Mouse (Mus musculus): ENCODE data around the gene Elmsan1. TPM values are rescaled to one million over a fixed set of nuclear protein-coding genes. Genes with fewer than 3 reads are reported as not detected.

Elmsan1 gene
- polyA plus RNA-seq, 1 experiment from 2014 or later, result 10.8 TPM

DNA sequence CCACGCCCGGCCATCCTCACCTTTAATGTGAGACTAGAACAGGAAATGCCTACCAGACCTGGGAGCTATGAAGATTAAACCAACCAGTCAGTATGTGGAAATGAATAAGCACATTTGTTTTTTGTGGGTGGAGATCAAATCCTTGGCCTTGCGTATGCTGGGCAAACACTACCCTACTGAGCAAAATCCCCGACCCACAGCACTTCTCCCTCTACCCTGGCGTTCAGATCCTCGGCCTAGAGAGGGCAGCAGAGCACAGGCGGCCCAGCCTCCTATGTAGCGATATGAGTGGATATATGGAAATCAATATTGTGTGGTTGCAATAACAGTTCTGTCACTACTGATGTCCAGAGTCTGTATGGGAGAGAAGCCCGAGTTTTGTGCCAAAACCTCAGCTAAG is 55.5 kb downstream of the Elmsan1 start:
- no peak for ATAC-seq (replicated peaks; ENCODE audit: low FRiP score)
- H3K4me3 ChIP-seq (replicated peaks), result no peak overlapping the region
- 90% methylated on average over 9 of the region's 9 CpGs for WGBS
- no peak overlapping the region for H3K27ac ChIP-seq
- H3K9ac ChIP-seq, result no peak overlapping the region
- H3K9me3 ChIP-seq (replicated peaks), result no peaks in the 10 kb centered on the region
- peaks cover 57% of the 10 kb centered on the region for H3K36me3 ChIP-seq
- no peaks in the 10 kb centered on the region for H3K27me3 ChIP-seq
- 0 out of 2 replicates have a peak, but pooled peaks cover 5% of the 10 kb centered on the region for H3K4me1 ChIP-seq
- no peak overlapping the region for H3K4me2 ChIP-seq

DNA sequence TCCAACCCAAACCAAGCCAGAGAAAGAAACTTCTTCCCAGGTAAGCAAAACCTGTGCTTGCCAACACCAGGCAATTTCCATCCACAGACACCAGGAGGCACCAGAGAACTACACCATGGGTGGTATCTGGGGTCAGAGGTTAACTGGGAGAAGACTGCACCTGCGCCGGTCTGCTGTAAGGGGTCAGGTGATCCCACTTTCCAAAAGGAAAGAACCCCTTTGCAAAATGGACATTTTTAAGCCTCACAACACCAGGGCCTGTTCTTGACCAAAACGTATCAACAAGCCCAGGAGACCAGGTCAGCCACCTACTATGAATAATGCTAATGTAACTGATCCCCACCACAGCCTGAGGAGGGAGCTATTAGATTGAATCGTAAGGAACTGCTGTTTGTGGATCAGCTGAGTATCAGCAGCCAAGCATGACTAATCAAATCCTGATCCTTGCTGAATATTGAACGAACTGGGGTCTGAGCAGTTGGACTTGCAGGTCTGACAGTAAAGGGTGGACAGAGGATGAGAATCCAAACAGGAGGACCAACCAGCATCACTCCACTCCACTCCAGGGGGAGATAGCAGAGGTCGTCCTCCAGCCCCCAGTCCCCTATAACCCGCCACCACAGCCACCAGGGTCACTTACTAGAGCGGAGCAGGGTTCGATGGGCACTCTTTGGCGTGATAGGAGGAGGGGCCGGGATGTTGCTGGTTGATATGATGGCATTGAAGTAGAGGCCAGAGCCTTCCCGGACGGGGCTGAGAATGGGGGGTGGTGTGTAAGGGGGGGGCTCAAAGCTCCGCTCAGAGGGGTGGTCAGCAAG is 56.9 kb downstream of the Elmsan1 start:
- H3K27ac ChIP-seq, result no peak overlapping the region
- 75% methylated on average over 14 of the region's 14 CpGs for WGBS
- no peaks in the 10 kb centered on the region for H3K9me3 ChIP-seq (replicated peaks)
- H3K4me3 ChIP-seq (replicated peaks), result no peak overlapping the region
- no peaks in the 10 kb centered on the region for H3K27me3 ChIP-seq
- H3K36me3 ChIP-seq, result peaks cover 62% of the 10 kb centered on the region
- 0 out of 2 replicates have a peak, but pooled peaks cover 5% of the 10 kb centered on the region for H3K4me1 ChIP-seq
- peak; percentile 30 for ATAC-seq (replicated peaks; ENCODE audit: low FRiP score)
- H3K4me2 ChIP-seq, result no peak overlapping the region
- H3K9ac ChIP-seq, result no peak overlapping the region

DNA sequence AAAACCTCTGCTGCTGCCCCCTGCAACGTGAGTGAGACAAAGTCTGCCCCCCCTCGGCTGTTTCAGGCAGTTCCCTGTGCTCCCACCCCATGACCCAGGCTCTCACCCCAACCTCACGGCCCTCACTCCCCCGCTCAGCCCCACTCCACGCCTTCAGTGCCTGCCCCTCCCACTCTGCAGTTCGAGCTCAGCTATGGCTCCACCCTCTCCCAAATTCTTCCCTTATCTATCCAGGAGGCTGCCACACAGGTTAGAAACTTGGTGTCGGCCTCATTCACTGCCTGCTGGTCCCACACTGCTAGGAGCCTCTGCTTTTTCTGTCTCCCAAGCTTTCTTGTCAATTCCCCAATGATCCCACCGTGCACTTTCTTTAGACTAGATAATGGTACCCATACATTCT is 57.6 kb downstream of the Elmsan1 start:
- Histone ChIP-seq H3K9ac (no peak overlapping the region), H3K4me2 (no peak overlapping the region), H3K36me3 (peaks cover 69% of the 10 kb centered on the region), H3K27me3 (no peaks in the 10 kb centered on the region), H3K4me3 (replicated peaks) (no peak overlapping the region), H3K4me1 (0 out of 2 replicates have a peak, but pooled peaks cover 5% of the 10 kb centered on the region), H3K27ac (no peak overlapping the region), H3K9me3 (replicated peaks) (no peaks in the 10 kb centered on the region)
- peak; percentile 41; the same call in 1 of the 2 replicates for ATAC-seq (replicated peaks; ENCODE audit: low FRiP score)
- 58% methylated on average over 8 of the region's 8 CpGs for WGBS

DNA sequence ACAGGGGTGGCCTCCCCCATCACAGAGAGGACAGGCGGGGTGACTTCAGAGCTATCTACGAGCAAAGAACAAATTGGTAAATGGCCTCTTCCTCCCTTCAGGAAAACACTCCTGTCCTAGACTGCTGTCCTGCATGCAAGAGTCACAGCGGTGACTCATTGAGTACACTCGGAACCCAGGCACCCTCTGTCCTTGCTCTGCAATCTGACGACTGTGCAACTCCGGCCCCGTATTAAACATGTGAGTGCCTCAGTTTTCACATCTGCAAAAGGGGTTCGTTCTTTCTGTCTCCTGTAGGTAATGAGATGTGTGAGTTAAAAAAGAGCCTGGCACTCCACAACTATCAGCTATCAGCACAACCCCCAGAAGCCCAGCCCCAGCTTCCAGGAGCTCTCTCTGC is 58.2 kb downstream of the Elmsan1 start:
- no peak overlapping the region for H3K27ac ChIP-seq
- no peak overlapping the region for H3K4me3 ChIP-seq (replicated peaks)
- 0 out of 2 replicates have a peak, but pooled peaks cover 5% of the 10 kb centered on the region for H3K4me1 ChIP-seq
- no peak for ATAC-seq (replicated peaks; ENCODE audit: low FRiP score)
- WGBS, result 95% methylated on average over 8 of the region's 8 CpGs
- H3K27me3 ChIP-seq, result no peaks in the 10 kb centered on the region
- no peak overlapping the region for H3K4me2 ChIP-seq
- H3K9me3 ChIP-seq (replicated peaks), result no peaks in the 10 kb centered on the region
- peaks cover 75% of the 10 kb centered on the region for H3K36me3 ChIP-seq
- H3K9ac ChIP-seq, result no peak overlapping the region

DNA sequence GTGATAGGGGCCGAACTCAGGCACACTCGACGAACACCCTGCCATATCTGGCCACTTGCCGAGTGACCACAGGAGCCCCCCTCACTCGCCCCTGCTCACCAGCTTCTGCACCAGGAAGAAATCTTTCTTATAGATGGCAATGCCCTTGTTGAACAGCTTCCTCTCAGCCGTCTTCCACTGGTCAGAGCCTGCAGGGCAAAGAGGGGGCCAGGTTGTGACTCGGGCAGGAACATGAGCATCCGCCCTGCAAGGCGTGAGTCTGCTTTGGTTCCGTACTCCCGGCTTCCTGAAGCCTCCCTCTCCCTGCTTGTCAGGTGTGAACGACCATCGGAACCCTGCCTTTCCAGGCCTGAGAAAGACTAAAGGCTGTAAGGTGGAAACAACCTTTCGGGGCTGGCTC is 60.5 kb downstream of the Elmsan1 start:
- 89% methylated on average over 14 of the region's 14 CpGs for WGBS
- Histone ChIP-seq H3K9ac (no peak overlapping the region), H3K36me3 (peaks cover 83% of the 10 kb centered on the region)

DNA sequence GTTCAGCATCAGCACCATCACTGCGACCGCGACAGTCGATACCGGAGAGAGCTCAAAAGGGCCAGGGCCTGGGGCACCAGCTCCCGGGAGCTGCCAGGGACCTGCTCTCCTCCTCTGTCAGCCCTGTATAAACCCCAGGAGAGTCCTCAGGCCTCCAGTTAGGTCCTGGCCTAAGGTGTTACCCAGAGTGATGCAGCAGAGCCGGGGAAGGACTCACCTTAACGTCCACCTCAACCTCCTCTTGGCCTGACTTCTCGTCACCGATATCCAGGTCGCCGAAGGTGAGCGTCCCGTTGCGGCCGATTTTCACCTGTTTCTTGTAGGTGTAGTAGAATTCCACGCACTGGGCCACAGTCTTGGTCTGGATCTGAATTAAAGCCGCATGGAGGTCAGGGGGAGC is 62.5 kb downstream of the Elmsan1 start:
- Histone ChIP-seq H3K36me3 (peaks cover 92% of the 10 kb centered on the region), H3K4me1 (peaks cover 8% of the 10 kb centered on the region; the same call in 1 of the 2 replicates)
- WGBS, result 93% methylated on average over 18 of the region's 18 CpGs

More for the DNA sequence above, 60.5 kb downstream of the Elmsan1 start:
- ATAC-seq (replicated peaks; ENCODE audit: low FRiP score), result no peak
- H3K27ac ChIP-seq, result no peak overlapping the region
- 0 out of 2 replicates have a peak, but pooled peaks cover 5% of the 10 kb centered on the region for H3K4me1 ChIP-seq
- no peak overlapping the region for H3K4me3 ChIP-seq (replicated peaks)
- H3K27me3 ChIP-seq, result no peaks in the 10 kb centered on the region
- no peak overlapping the region for H3K4me2 ChIP-seq
- H3K9me3 ChIP-seq (replicated peaks), result no peaks in the 10 kb centered on the region

DNA sequence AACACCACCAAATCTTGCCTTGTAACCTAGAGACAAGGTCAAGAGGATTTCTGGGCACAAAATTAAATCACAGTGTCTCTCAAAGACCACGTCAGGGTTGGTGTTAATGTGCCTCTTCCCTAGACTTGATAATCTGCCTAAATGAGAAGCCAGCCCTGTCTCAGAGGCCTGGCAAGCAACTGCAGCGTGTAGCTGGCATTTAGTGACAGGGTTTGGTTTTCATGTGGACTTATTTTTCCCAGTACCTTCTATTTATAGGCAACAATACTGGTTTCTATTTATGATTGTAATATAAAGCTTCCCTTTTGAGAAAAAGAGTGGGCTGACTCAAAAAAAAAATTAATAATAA is 63.2 kb downstream of the Elmsan1 start:
- ATAC-seq (replicated peaks; ENCODE audit: low FRiP score), result no peak
- Histone ChIP-seq H3K27me3 (no peaks in the 10 kb centered on the region), H3K9me3 (replicated peaks) (no peaks in the 10 kb centered on the region), H3K27ac (no peak overlapping the region), H3K4me1 (peaks cover 10% of the 10 kb centered on the region; the same call in 1 of the 2 replicates), H3K9ac (no peak overlapping the region), H3K4me2 (no peak overlapping the region), H3K36me3 (peaks cover 92% of the 10 kb centered on the region), H3K4me3 (replicated peaks) (no peak overlapping the region)
- 68% methylated on average over 2 of the region's 2 CpGs for WGBS

More for the DNA sequence above, 62.5 kb downstream of the Elmsan1 start:
- no peak overlapping the region for H3K27ac ChIP-seq
- no peaks in the 10 kb centered on the region for H3K9me3 ChIP-seq (replicated peaks)
- no peak overlapping the region for H3K9ac ChIP-seq
- H3K27me3 ChIP-seq, result no peaks in the 10 kb centered on the region
- H3K4me2 ChIP-seq, result no peak overlapping the region
- no peak for ATAC-seq (replicated peaks; ENCODE audit: low FRiP score)
- no peak overlapping the region for H3K4me3 ChIP-seq (replicated peaks)

DNA sequence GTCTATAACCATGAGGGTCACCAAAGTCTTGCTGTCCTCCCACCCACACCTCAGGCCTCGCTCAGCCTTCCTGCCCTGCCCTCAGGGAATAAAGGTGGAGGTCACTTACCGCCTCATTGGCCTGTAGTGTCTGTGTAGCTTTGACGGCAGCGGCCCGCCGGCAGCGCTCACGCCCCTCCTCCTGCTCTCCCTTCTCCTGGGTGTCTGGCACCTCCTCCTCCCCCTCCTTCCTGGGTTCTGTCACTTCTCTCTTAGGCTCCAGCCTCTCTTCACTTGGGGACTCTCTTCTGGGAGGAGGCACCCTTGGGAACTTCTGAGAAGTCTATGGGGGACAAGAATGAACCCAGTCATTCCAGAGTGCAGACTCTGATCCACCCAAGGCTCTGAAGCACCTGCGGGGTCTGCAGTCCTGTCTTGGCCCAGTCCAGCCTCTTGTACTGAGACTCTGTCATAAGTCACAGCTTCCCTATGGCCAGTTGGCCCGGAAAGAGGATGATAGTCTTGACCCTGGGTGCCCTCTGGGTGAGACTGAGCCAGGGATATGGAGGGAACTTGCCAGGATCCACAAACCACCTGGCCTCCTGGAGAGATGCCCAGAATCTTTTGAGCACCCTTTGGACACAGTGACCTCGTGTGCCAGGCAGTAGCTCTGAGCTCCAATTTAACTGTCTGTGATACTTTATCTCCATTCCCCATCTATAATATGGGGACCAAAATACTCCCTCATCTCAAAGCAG is 63.7 kb downstream of the Elmsan1 start:
- Histone ChIP-seq H3K36me3 (peaks cover 92% of the 10 kb centered on the region), H3K4me2 (no peak overlapping the region), H3K9ac (no peak overlapping the region), H3K4me3 (replicated peaks) (no peak overlapping the region), H3K9me3 (replicated peaks) (no peaks in the 10 kb centered on the region), H3K4me1 (peaks cover 10% of the 10 kb centered on the region; the same call in 1 of the 2 replicates), H3K27me3 (no peaks in the 10 kb centered on the region), H3K27ac (no peak overlapping the region)
- ATAC-seq (replicated peaks; ENCODE audit: low FRiP score), result no peak
- 49% methylated on average over 11 of the region's 11 CpGs for WGBS

DNA sequence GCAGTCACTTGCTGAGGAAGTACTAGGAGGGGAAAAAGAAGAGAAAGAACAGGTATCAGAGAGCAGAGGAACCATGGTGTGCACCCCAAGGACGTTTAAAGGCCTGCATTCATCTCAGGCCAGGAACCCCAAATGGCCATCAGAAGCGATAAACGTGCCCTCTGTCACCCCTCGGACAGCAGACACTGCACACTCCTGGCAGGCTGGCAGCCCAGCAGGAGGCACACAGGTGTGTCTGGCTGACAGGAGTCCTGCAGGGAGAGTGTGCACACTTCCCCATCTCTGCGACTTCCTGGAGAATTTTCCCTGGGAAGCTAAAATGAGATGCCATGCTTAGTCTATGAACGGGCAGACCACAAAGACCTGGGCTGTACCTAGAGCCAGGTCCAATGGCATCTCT is 65.3 kb downstream of the Elmsan1 start:
- Histone ChIP-seq H3K9me3 (replicated peaks) (no peaks in the 10 kb centered on the region), H3K4me3 (replicated peaks) (no peak overlapping the region), H3K4me1 (peaks cover 15% of the 10 kb centered on the region), H3K27me3 (no peaks in the 10 kb centered on the region), H3K36me3 (peaks cover 79% of the 10 kb centered on the region), H3K27ac (no peak overlapping the region), H3K9ac (no peak overlapping the region), H3K4me2 (no peak overlapping the region)
- ATAC-seq (replicated peaks; ENCODE audit: low FRiP score), result no peak
- 71% methylated on average over 6 of the region's 6 CpGs for WGBS

DNA sequence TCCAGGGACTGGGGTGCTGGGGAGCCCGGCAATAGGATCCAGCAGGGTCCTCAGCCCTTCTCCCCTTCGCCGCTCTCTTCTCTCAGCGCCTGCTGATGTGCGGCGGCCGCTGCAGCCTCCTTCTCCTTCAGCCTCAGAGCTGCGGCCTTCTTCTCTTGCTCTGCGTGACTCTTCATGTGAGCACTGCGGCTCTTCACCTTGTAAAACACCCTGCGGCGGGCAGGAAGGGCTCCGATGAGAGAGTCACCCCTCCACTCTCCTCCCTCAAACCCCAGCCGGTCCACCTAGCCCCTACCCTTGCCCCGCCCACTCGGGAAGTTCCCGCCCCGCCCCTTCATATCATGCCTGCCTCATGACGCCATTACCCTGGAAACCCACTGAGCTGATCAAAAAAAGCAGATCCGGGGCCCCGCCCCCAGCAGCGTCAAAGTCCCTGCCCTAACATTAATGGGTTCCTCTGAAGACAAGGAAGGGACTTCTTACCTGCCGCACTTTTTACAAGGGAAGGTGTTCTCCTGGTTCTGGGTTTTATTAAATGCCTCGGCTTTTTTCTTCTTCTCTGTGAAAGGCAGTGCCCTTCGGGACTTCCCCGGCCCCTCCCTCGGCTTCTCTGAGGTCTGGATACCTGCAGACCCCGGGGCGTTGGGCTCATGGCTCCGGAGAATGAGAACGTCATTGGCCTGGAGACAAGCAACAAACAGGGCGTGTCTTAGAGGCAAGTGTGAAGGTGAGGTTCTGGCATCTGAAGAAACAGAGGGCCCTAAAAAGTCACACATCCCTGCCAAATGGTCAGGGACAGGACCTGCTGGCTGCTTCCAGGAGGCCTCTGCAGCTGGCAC is 66.1 kb downstream of the Elmsan1 start:
- H3K36me3 ChIP-seq, result peaks cover 70% of the 10 kb centered on the region
- 51% methylated on average over 32 of the region's 32 CpGs for WGBS

DNA sequence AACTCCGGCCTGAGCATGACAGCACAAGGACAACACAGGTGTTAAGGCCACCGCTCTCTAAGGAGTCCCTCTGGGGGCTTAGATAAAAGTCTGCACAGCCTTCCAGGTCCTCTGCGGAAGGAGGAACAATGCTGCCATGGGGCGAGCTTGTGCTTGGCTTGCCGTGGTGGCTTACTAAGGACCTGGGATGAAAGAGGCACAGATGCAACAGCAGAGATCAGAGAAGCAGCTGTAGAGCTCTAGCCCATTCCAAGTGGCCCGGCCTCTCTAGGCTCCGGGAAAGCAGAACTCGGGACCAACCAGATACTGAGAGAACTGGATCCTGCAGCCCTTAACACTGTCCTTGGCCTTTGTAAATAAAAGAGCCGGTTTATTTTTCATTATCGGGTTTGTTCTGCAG is 66.8 kb downstream of the Elmsan1 start:
- Histone ChIP-seq H3K36me3 (peaks cover 69% of the 10 kb centered on the region), H3K9me3 (replicated peaks) (no peaks in the 10 kb centered on the region), H3K4me3 (replicated peaks) (no peak overlapping the region), H3K27ac (no peak overlapping the region), H3K9ac (no peak overlapping the region), H3K4me2 (no peak overlapping the region), H3K27me3 (no peaks in the 10 kb centered on the region), H3K4me1 (peaks cover 24% of the 10 kb centered on the region)
- no peak for ATAC-seq (replicated peaks; ENCODE audit: low FRiP score)
- 87% methylated on average over 10 of the region's 10 CpGs for WGBS

More for the DNA sequence above, 66.1 kb downstream of the Elmsan1 start:
- Histone ChIP-seq H3K9ac (no peak overlapping the region), H3K4me3 (replicated peaks) (no peak overlapping the region), H3K27ac (no peak overlapping the region), H3K4me1 (peaks cover 24% of the 10 kb centered on the region), H3K27me3 (no peaks in the 10 kb centered on the region), H3K4me2 (no peak overlapping the region), H3K9me3 (replicated peaks) (no peaks in the 10 kb centered on the region)
- ATAC-seq (replicated peaks; ENCODE audit: low FRiP score), result no peak
